Mouse (Mus musculus) adrenal gland, postnatal 14 days (tissue): ENCODE results near the gene Rprml. TPM values are rescaled to one million over a fixed set of nuclear protein-coding genes. Genes with fewer than 3 reads are reported as not detected.

ENCODE experiments used
- DNase-seq: peaks from one replicate; pipeline ENCODE4 v3.0.0; 2021; ENCODE audit warnings: mixed read lengths
- total RNA-seq: library from RNA; stranded (reverse); gene quantifications from 2 replicates; pipeline ENCODE4 v1.2.3, GENCODE M21; 2021

The Rprml gene
- total RNA-seq, 1 experiment from 2014 or later: not detected

DNA sequence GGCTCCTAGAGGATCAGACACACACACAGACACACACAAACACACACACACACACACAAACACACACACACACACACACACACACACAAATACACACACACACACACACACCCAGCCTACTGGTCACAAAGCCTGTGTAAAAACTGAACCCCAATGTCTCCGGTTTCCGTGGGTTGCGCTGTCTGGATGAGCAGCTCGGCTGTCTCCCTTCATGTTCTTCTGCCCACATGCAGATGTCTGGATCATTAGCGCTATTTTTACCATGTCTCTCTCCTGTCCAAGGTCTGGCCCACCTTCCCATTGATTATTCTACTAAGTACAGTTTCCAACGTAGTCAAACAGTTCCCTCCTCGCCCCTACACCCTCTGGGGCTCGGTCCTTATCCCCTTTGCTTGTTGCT, 13.7 kb downstream of the Rprml start:
- no peak for DNase-seq

- DNase-seq: no peak
Observed at GRCm38 (mm10) chr11:103665695-103666094, 16.3 kb downstream of the Rprml start.

GRCm38 (mm10) chr11:103666181-103666906, 17.0 kb downstream of the Rprml start:
- peak; percentile 63 for DNase-seq

DNA sequence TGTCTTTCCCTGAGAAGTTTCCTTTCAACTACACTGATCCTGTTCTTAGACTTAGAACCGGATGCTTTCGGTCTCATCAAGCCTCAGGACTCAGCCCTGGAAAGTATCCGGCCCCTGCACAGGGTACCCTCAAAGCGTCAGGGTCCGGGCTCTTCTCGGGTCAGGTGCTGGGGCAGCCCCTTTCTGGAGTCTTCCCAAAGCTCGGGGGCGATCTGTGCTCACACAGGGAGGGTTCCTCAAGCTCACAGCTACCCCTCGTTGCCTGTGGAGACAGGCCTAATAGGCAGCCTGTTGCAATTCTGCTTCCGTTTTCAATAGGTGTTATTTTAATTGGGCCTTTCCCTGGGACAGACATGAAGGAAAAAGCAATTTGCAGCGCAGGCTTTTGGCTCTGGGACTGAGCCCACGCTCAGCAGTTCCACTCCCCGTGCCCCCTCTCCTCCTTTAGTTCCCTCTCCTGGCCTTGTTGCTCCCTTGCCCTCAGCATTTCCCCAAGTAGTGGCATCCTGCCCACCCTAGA, 17.6 kb downstream of the Rprml start:
- no peak for DNase-seq

DNA sequence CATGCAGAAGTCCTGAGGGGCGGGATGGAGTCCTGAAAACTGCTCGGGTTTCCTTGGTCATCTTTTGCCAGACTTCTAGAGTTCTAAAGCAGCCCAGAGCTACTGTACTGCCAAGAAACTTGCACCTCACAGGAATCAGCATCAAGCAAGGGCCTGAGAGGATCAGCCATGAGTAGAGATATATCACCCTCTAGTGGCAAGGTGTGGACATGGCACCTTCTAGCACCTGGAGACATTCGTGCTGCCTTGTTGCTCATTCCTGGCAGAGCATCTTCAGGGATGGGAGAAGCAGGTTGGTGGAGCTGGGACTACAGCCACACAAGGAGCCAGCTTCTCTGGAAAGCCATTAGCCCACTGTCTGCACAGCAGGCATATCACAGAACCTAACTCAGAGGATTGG, 26.2 kb downstream of the Rprml start:
- DNase-seq: peak; percentile 65

DNA sequence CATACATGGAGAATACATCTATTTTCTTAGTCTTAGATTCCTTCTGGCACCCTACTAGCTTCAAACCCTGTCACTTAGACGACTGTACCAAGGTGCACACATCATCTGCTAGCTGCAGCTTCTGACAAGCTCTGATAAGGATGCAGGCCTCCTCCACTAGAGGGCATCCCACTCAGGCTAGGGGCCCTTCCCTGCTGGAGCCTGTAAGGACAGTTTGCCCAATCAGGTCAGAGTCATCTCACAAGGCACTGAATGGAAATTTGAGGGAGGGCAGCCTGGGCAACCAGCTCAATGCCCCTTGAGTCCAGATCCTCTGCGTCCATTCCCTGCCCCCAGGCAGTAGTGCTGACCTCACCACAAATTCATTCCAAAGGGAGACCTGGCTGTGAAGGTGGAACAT, 27.7 kb downstream of the Rprml start:
- peak; percentile 83 for DNase-seq

GRCm38 (mm10) chr11:103683667-103684334, 34.4 kb downstream of the Rprml start:
- DNase-seq: peak; percentile 86

- peak; percentile 61 for DNase-seq
Observed at GRCm38 (mm10) chr11:103685261-103685736, 35.9 kb downstream of the Rprml start.

DNA sequence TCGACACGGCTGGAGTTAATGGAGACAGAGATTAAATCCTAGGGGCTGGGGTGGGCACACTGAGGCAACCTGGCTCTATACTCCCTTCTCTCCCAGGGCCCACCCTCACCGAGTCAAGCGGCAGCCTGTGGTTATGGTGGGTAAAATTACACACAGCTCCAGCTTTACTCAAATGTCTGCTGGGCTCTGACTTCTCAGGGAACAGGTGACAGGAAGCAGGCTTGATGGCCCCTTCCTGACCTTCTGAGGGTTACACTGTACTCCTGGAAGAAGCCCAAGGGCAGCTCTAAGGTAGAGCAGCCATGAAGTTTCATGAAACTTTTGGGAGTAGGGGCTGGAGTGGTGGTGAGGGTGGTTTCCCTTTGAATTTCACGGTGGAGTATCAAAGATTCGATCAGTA, 37.3 kb downstream of the Rprml start:
- DNase-seq: no peak

- no peak for DNase-seq
Observed at GRCm38 (mm10) chr11:103688271-103688979, 39.1 kb downstream of the Rprml start.

DNA sequence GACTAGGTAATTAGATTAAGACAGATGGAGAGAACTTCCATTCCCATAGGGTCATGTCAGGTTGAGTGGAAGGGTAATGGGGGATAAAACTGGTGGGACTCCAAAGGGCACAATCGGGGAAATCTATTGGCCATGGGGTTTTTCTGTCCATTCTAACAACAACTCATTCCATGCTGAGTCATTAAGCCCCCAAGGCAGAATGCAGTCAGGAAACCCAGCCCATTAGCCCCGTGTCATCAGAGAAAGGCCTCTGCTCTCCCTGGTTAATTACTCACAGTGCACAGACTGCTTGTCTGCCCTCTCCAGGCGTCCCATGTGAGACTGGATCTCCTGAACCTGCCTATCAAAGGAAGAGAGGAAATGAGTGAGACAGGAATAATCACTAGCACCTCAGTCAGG, 39.6 kb downstream of the Rprml start:
- peak; percentile 35 for DNase-seq

- DNase-seq: no peak
Observed at GRCm38 (mm10) chr11:103691036-103691435, 41.7 kb downstream of the Rprml start.

DNA sequence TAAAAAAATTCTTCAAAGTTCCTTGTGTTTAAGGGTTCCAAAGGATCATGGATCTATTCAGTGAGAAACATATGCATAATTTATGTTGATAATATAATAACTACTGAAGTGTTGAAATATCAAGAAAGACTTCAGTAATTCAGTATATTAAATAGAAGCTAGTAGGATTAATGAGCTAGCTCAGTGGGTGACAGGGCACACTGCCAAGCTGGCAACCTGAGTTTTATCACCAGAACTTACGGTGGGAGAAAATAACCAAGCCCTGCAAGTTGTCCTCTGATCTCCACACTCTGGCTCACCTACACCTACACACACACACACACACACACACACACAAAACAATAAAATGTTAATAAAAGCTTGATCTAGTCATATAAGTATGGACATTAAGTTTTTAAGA, 43.9 kb downstream of the Rprml start:
- no peak for DNase-seq

GRCm38 (mm10) chr11:103696851-103697564, 47.6 kb downstream of the Rprml start:
- DNase-seq: no peak

DNA sequence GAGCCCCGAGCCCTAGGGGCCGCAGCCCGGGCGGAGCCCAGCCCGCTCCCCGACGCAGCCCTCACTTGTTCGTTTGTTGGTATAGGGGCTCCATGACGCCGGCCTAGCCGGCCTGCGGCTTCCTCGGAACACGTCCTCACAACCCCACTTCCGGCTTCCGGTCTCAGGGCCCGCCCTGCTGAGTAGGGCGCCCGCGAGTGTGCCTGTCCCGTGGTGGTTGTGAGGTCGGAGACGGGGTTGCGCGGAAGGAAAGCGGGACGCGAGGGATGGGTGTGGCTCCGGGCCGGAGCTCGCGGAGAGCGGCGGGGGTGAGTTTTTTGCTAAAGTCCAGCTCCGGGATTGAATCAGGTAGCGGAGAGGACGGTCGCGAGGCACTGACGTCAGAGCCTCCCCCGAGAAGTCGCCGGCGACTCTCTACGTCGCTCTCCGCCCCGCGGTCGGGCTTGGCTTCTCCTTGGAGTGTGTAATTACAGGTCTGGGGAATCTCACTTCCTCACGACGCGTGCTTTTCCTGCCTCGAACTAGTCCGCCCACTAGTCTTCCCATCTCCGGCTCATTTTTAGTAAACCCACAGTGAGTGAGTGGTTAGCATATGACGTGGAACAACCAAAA, 48.3 kb downstream of the Rprml start, which contains the start of gene Gosr2:
TSS of gene Gosr2 (minus strand) at position 334 of the 612 bp plus-strand sequence.
- peak; percentile 94 for DNase-seq

- no peak for DNase-seq
Observed at GRCm38 (mm10) chr11:103698226-103698625, 48.9 kb downstream of the Rprml start.

Other genes starting within 250 kb of the Rprml start
- 17.4 and 19.6 TPM in 2 replicates for gene Plekhm1, start 236.9 kb upstream of the Rprml start, total RNA-seq
- gene Lrrc37a, start 145.0 kb upstream of the Rprml start, total RNA-seq: not detected in 2 replicates
- gene Gm884, start 28.4 kb upstream of the Rprml start, total RNA-seq: not detected in 2 replicates
- gene Lyzl6, start 10.7 kb upstream of the Rprml start, total RNA-seq: not detected in 2 replicates
- gene Gosr2, start 48.3 kb downstream of the Rprml start, total RNA-seq: 72.3 and 74.8 TPM in 2 replicates
- gene Wnt9b, start 100.3 kb downstream of the Rprml start, total RNA-seq: 0.22 and 0.23 TPM in 2 replicates
- gene Wnt3, start 124.6 kb downstream of the Rprml start, total RNA-seq: 0.15 TPM in 1 of 2 replicates, not detected in the other